Mouse (Mus musculus): ENCODE results near the gene Spef1.

DNA sequence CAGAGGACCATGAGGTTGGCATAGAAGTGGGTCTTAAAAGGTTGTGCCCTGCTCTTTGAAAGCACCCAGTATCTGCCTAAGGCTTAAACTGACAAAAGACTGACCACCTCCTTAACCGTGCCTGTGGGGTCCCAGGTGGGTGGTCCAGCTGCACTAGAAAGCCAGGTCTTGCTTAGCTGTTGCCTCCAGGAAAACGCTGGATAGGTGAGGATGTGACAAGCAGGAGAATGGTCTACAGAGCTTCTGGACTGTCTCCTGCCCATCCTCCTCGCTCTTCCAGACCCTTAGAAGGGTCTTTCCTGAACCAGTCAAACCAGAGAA is 480 bp upstream of the Spef1 start:
- no peak for TF ChIP-seq CTCF (IDR thresholded peaks at IDR 0.05; ENCODE audit: extremely low read depth, insufficient read depth, low read length)
- TF ChIP-seq POLR2A (IDR thresholded peaks at IDR 0.05; ENCODE audit: extremely low read depth, insufficient read depth, low read length), result no peak

All from cortical plate, adult 2 months (tissue).